Mouse (Mus musculus) lung, adult 2 months (tissue): ENCODE measurements at regions not wholly inside any gene's neighbourhood (a gene's known extent, or its start where the extent isn't known, plus 50 kb on each side); places are given as distances from the start of the nearest gene placed in this dataset.

Experiments
- CTCF ChIP-seq: fragments of 200-500 bp; IDR thresholded peaks from 2 replicates; pipeline ENCODE4 v1.5.1; 2011; ENCODE audit warnings: mild to moderate bottlenecking, low read length, control low read depth; ENCODE audit not compliant: insufficient read depth
- POLR2A ChIP-seq: fragments of 200-500 bp; IDR thresholded peaks from 2 replicates; pipeline ENCODE4 v1.6.1; 2011; ENCODE audit warnings: low read depth, mild to moderate bottlenecking, control low read depth, low read length, borderline replicate concordance; ENCODE audit errors: extremely low read depth

GRCm38 (mm10) chr10:42089686-42090085 lies 71.4 kb upstream of the Armc2 start:
- no peak for TF ChIP-seq CTCF
- TF ChIP-seq POLR2A, result no peak
